ENCODE assay signal across 28 mouse cellular contexts in genomic region chr1:72032214-72032613, GRCm38 (mm10).
DNase-seq lines count a peak whose midpoint lies in the region; ATAC-seq and TF ChIP-seq lines count a peak whose summit lies in the region.
"Had no signal": no experiment of that assay in that cellular context is flagged by ENCODE, and none has a peak within 500 bp of the region (broad histone marks: within the 10 kb centered on the region; RNA-seq: fewer than 3 reads in every experiment).

No protein-coding gene starts in this region.

- no peak overlapping the region for H3K4me2 ChIP-seq in kidney, embryonic 14.5 days (replicated peaks; ENCODE audit: low read depth, low read length)
- H3K4me2 ChIP-seq: embryonic facial prominence, embryonic 12.5 days; heart, embryonic 13.5 days; kidney, embryonic 15.5 days; limb, embryonic 15.5 days; neural tube, embryonic 13.5 days had no signal

- no peak overlapping the region for H3K9ac ChIP-seq in kidney, embryonic 14.5 days (ENCODE audit: low read depth, low read length)
- H3K9ac ChIP-seq: embryonic facial prominence, embryonic 12.5 days; forebrain, postnatal 0 days; heart, embryonic 13.5 days; kidney, embryonic 15.5 days; limb, embryonic 15.5 days; neural tube, embryonic 13.5 days had no signal

- no peaks in the 10 kb centered on the region for H3K4me1 ChIP-seq in kidney, adult 2 months (ENCODE audit: control insufficient read depth, insufficient read depth, low read length)
- H3K4me1 ChIP-seq in kidney, embryonic 14.5 days (ENCODE audit: control insufficient read depth, insufficient read depth, low read length), result peaks cover 18% of the 10 kb centered on the region; the same call in 1 of the 2 replicates
- H3K4me1 ChIP-seq: hindbrain, embryonic 10.5 days; midbrain, embryonic 10.5 days; neural tube, embryonic 13.5 days had no signal

- DNase-seq in adrenal gland, postnatal 25 days, result peak; percentile 3
- DNase-seq in adrenal gland, adult 8-10 months, result no peak
- DNase-seq in gastrocnemius, postnatal 25 days, result peak; percentile 23
- DNase-seq in gastrocnemius, postnatal 36 days, result no peak
- DNase-seq in kidney, adult 2 months, result peak; percentile 27
- peak; percentile 25 for DNase-seq in Muller cell, postnatal 12 days (ENCODE audit: inconsistent ontology term)
- DNase-seq in ovary, postnatal 10 days (ENCODE audit: low spot score), result no peak
- DNase-seq: adrenal gland, postnatal 14 days; cerebellum, adult 9-10 months; forebrain, postnatal 0 days; kidney, postnatal 36 days; layer of hippocampus, adult 9-11 months; left cerebral cortex, postnatal 4 days; lung, postnatal 4 days; thymus, adult 18-20 months; thymus, postnatal 36 days had no signal

- TF ChIP-seq POLR2A in kidney, adult 2 months (IDR thresholded peaks at IDR 0.05; ENCODE audit: low read depth, low read length), result no peak

- H3K4me3 ChIP-seq in kidney, adult 2 months (ENCODE audit: insufficient read depth, low read depth, low read length), result no peak overlapping the region
- H3K4me3 ChIP-seq in kidney, embryonic 14.5 days (ENCODE audit: low read length), result no peak overlapping the region
- H3K4me3 ChIP-seq: embryonic facial prominence, embryonic 12.5 days; heart, embryonic 13.5 days; hindbrain, embryonic 10.5 days; kidney, embryonic 15.5 days; limb, embryonic 15.5 days; midbrain, embryonic 10.5 days; myocyte; neural tube, embryonic 13.5 days had no signal

- H3K9me3 ChIP-seq in kidney, embryonic 14.5 days (ENCODE audit: control insufficient read depth, low read length), result no peaks in the 10 kb centered on the region
- H3K9me3 ChIP-seq: embryonic facial prominence, embryonic 12.5 days; heart, embryonic 13.5 days; hindbrain, embryonic 10.5 days; kidney, embryonic 15.5 days; limb, embryonic 15.5 days; midbrain, embryonic 10.5 days; neural tube, embryonic 13.5 days had no signal

- no peaks in the 10 kb centered on the region for H3K27me3 ChIP-seq in kidney, adult 2 months (replicated peaks; ENCODE audit: control insufficient read depth, insufficient read depth, low read length)
- H3K27me3 ChIP-seq in kidney, embryonic 14.5 days (ENCODE audit: control insufficient read depth, insufficient read depth, low read length), result no peaks in the 10 kb centered on the region
- H3K27me3 ChIP-seq: embryonic facial prominence, embryonic 12.5 days; heart, embryonic 13.5 days; kidney, embryonic 15.5 days; limb, embryonic 15.5 days; neural tube, embryonic 13.5 days had no signal

- H3K36me3 ChIP-seq in kidney, adult 2 months (ENCODE audit: control insufficient read depth, insufficient read depth, low read length), result no peaks in the 10 kb centered on the region
- no peaks in the 10 kb centered on the region for H3K36me3 ChIP-seq in kidney, embryonic 14.5 days (ENCODE audit: control insufficient read depth, insufficient read depth, low read length)
- H3K36me3 ChIP-seq: embryonic facial prominence, embryonic 12.5 days; heart, embryonic 13.5 days; hindbrain, embryonic 10.5 days; kidney, embryonic 15.5 days; limb, embryonic 15.5 days; midbrain, embryonic 10.5 days; neural tube, embryonic 13.5 days had no signal

- no peak for ATAC-seq in kidney, embryonic 14.5 days (ENCODE audit: low FRiP score, low TSS enrichment)
- ATAC-seq: forebrain, postnatal 0 days; hindbrain, embryonic 16.5 days; intestine, embryonic 16.5 days; midbrain, embryonic 16.5 days had no signal

- 62% methylated on average over 4 of the region's 4 CpGs for WGBS in kidney, adult 2 months
- 82% methylated on average over 4 of the region's 4 CpGs for WGBS in kidney, embryonic 14.5 days

- intact Hi-C loops in gastrocnemius, postnatal 36 days (cut with DNase I), result no loop called here

- no peak for TF ChIP-seq CTCF in kidney, adult 2 months (conservative IDR thresholded peaks at IDR 0.05; ENCODE audit: insufficient read depth, insufficient read length, low read depth, low read length)

- H3K27ac ChIP-seq in kidney, adult 2 months (ENCODE audit: insufficient read depth, low read depth, low read length), result no peak overlapping the region
- H3K27ac ChIP-seq in kidney, embryonic 14.5 days (ENCODE audit: low read depth, low read length), result no peak overlapping the region
- H3K27ac ChIP-seq: embryonic facial prominence, embryonic 12.5 days; heart, embryonic 13.5 days; hindbrain, embryonic 10.5 days; kidney, embryonic 15.5 days; limb, embryonic 15.5 days; midbrain, embryonic 10.5 days; neural tube, embryonic 13.5 days had no signal

Comparison
In these comparisons a context has a peak if more than half of its experiments do, and no peak if none do; other contexts are left out.
1. DNase-seq: peak in adrenal gland, postnatal 25 days (single experiment), gastrocnemius, postnatal 25 days (single experiment), kidney, adult 2 months (single experiment) and Muller cell, postnatal 12 days (single experiment); none in adrenal gland, adult 8-10 months (single experiment), gastrocnemius, postnatal 36 days (0 of 2) and ovary, postnatal 10 days (single experiment).